Comparison of ENCODE assay signal across 24 mouse cellular contexts in the genomic region with DNA sequence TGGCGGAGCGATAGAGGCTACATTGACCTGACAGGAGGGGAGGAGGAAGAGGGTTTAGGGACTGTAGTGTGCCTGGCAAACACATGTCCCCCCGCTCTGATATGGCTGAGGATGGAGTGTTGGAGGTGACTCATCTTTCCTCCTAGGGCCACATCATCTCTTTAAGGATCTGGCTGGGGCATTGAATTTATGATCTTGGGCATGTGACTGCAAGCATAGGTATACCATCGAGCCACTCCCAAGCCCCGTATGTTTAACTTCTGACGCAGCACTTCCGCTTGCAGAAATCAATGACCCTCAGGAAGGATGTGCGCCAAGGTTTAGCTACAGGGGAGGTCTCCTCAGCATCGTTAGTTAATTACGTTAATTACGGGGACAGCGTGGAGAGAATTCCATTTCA. TPM values are rescaled to one million over a fixed set of nuclear protein-coding genes. Genes with fewer than 3 reads are reported as not detected.
"Had no signal": no experiment of that assay in that cellular context is flagged by ENCODE, and none has a peak within 500 bp of the region (broad histone marks: within the 10 kb centered on the region; RNA-seq: fewer than 3 reads in every experiment).

No protein-coding gene starts in this region.

- H3K27me3 ChIP-seq: limb, embryonic 13.5 days; lung, embryonic 15.5 days; midbrain, embryonic 13.5 days had no signal

- H3K27ac ChIP-seq: layer of hippocampus, adult 2 months; limb, embryonic 10.5 days; limb, embryonic 13.5 days; liver, embryonic 12.5 days; liver, embryonic 15.5 days; lung, embryonic 15.5 days; midbrain, embryonic 10.5 days; midbrain, embryonic 13.5 days had no signal

- H3K9ac ChIP-seq: limb, embryonic 13.5 days; liver, embryonic 12.5 days; liver, embryonic 15.5 days; lung, embryonic 15.5 days; midbrain, embryonic 13.5 days had no signal

- H3K9me3 ChIP-seq: limb, embryonic 10.5 days; liver, embryonic 12.5 days; liver, embryonic 15.5 days; lung, embryonic 15.5 days; midbrain, embryonic 10.5 days; midbrain, embryonic 13.5 days had no signal

- DNase-seq: kidney, adult 18-20 months; kidney, adult 9 months; kidney, postnatal 14 days; layer of hippocampus, adult 9-11 months; liver; lung, adult 18-20 months; lung, postnatal 10 days; lung, postnatal 36 days; thymus, postnatal 36 days had no signal

- ATAC-seq: liver, embryonic 12.5 days; midbrain, embryonic 13.5 days; midbrain, embryonic 16.5 days had no signal

- H3K4me3 ChIP-seq: layer of hippocampus, adult 2 months; limb, embryonic 10.5 days; limb, embryonic 13.5 days; liver, embryonic 12.5 days; liver, embryonic 15.5 days; lung, embryonic 15.5 days; megakaryocyte, embryonic 14.5 days; midbrain, embryonic 10.5 days; midbrain, embryonic 13.5 days had no signal

- H3K4me2 ChIP-seq: limb, embryonic 13.5 days; liver, embryonic 12.5 days; liver, embryonic 15.5 days; lung, embryonic 15.5 days; midbrain, embryonic 13.5 days had no signal

- H3K36me3 ChIP-seq: limb, embryonic 10.5 days; limb, embryonic 13.5 days; liver, embryonic 12.5 days; liver, embryonic 15.5 days; lung, embryonic 15.5 days; midbrain, embryonic 10.5 days; midbrain, embryonic 13.5 days had no signal

RNA-seq across cellular contexts. Expression of a gene that starts 37.0 kb away (rescaled TPM):
- total RNA-seq: layer of hippocampus, adult 2 months; layer of hippocampus, postnatal 25 days; left cerebral cortex, adult 18-20 months; left cerebral cortex, postnatal 25 days; monocyte, adult 5-6 weeks had no signal
- polyA plus RNA-seq: limb, embryonic 10.5 days; limb, embryonic 13.5 days; liver, embryonic 15.5 days; midbrain, embryonic 13.5 days; midbrain, embryonic 16.5 days; neural tube, embryonic 11.5 days had no signal
